Mouse (Mus musculus) spleen, adult 2 months (tissue): ENCODE measurements at regions not wholly inside any gene's neighbourhood (a gene's known extent, or its start where the extent isn't known, plus 50 kb on each side); places are given as distances from the start of the nearest gene placed in this dataset.

ENCODE experiments used
- CTCF ChIP-seq: fragments of 200-500 bp; IDR thresholded peaks from 2 replicates; pipeline ENCODE4 v1.5.1; 2011; ENCODE audit warnings: mild to moderate bottlenecking, inconsistent platforms; ENCODE audit not compliant: insufficient read depth, insufficient read length, insufficient replicate concordance; ENCODE audit errors: extremely low read depth
- POLR2A ChIP-seq: fragments of 200-500 bp; IDR thresholded peaks from 2 replicates; pipeline ENCODE4 v1.6.1; 2011; ENCODE audit warnings: low read depth, low read length, inconsistent platforms

GRCm38 (mm10) chr13:60471602-60472001 lies 130.1 kb upstream of the Dapk1 start:
- TF ChIP-seq POLR2A, result no peak
- TF ChIP-seq CTCF, result no peak
